Mouse (Mus musculus): ENCODE data around the gene Bcl2a1d. TPM values are rescaled to one million over a fixed set of nuclear protein-coding genes. Genes with fewer than 3 reads are reported as not detected.
"Not testable (repeated sequence)": the region's sequence is repeated elsewhere in the genome, so short reads cannot be mapped to it uniquely, and the experiment has no call there.

Gene Bcl2a1d
- total and polyA plus RNA-seq, 2 experiments from 2014 or later = 0.62 TPM; not detected in 1

GRCm38 (mm10) chr9:88709304-88709703 lies 22.4 kb downstream of the Bcl2a1d start:
- Histone ChIP-seq H3K9me3 (ENCODE audit: low read length) (no peaks in the 10 kb centered on the region), H3K36me3 (ENCODE audit: insufficient read depth) (no peaks in the 10 kb centered on the region), H3K27me3 (ENCODE audit: insufficient read depth, low read length) (no peaks in the 10 kb centered on the region), H3K4me3 (ENCODE audit: low read depth, low read length) (no peak overlapping the region), H3K4me1 (ENCODE audit: insufficient read depth) (no peaks in the 10 kb centered on the region), H3K27ac (ENCODE audit: low read depth, low read length) (no peak overlapping the region), H3K4me2 (ENCODE audit: low read depth) (no peak overlapping the region), H3K9ac (no peak overlapping the region)
- TF ChIP-seq CTCF (IDR thresholded peaks at IDR 0.05; ENCODE audit: low read depth) = no peak
- WGBS = 88% methylated on average over 6 of the region's 6 CpGs
- no peak for ATAC-seq
- no peak for DNase-seq

GRCm38 (mm10) chr9:88706700-88707099 lies 25.0 kb downstream of the Bcl2a1d start:
- Histone ChIP-seq H3K4me2 (ENCODE audit: low read depth) (no peak overlapping the region), H3K27ac (ENCODE audit: low read depth, low read length) (no peak overlapping the region), H3K9ac (no peak overlapping the region), H3K4me3 (ENCODE audit: low read depth, low read length) (no peak overlapping the region), H3K9me3 (ENCODE audit: low read length) (no peaks in the 10 kb centered on the region), H3K4me1 (ENCODE audit: insufficient read depth) (no peaks in the 10 kb centered on the region), H3K36me3 (ENCODE audit: insufficient read depth) (no peaks in the 10 kb centered on the region), H3K27me3 (ENCODE audit: insufficient read depth, low read length) (no peaks in the 10 kb centered on the region)
- WGBS = 89% methylated on average over 4 of the region's 4 CpGs
- ATAC-seq = no peak
- no peak for TF ChIP-seq CTCF (IDR thresholded peaks at IDR 0.05; ENCODE audit: low read depth)
- no peak for DNase-seq

GRCm38 (mm10) chr9:88705157-88705556 lies 26.6 kb downstream of the Bcl2a1d start:
- not testable (repeated sequence) for H3K27me3 ChIP-seq (ENCODE audit: insufficient read depth, low read length); H3K27ac ChIP-seq (ENCODE audit: low read depth, low read length); H3K4me3 ChIP-seq (ENCODE audit: low read depth, low read length); H3K4me2 ChIP-seq (ENCODE audit: low read depth); H3K9ac ChIP-seq; H3K36me3 ChIP-seq (ENCODE audit: insufficient read depth); H3K4me1 ChIP-seq (ENCODE audit: insufficient read depth); DNase-seq; H3K9me3 ChIP-seq (ENCODE audit: low read length)
- 56% methylated on average over 8 of the region's 8 CpGs for WGBS
- ATAC-seq = peak; percentile 54; the same call in 1 of the 2 replicates

GRCm38 (mm10) chr9:88698746-88699145 lies 33.0 kb downstream of the Bcl2a1d start:
- not testable (repeated sequence) for H3K36me3 ChIP-seq (ENCODE audit: insufficient read depth); H3K27me3 ChIP-seq (ENCODE audit: insufficient read depth, low read length); DNase-seq; H3K4me2 ChIP-seq (ENCODE audit: low read depth); H3K4me3 ChIP-seq (ENCODE audit: low read depth, low read length); H3K9ac ChIP-seq; H3K27ac ChIP-seq (ENCODE audit: low read depth, low read length); H3K4me1 ChIP-seq (ENCODE audit: insufficient read depth); H3K9me3 ChIP-seq (ENCODE audit: low read length)
- peak; percentile 80 for ATAC-seq
- no CpG with 5 or more reads among the region's 2 CpGs for WGBS

- not testable (repeated sequence) for H3K9ac ChIP-seq; H3K4me1 ChIP-seq (ENCODE audit: insufficient read depth); ATAC-seq; H3K36me3 ChIP-seq (ENCODE audit: insufficient read depth); H3K4me3 ChIP-seq (ENCODE audit: low read depth, low read length); DNase-seq; H3K27ac ChIP-seq (ENCODE audit: low read depth, low read length); H3K4me2 ChIP-seq (ENCODE audit: low read depth); H3K9me3 ChIP-seq (ENCODE audit: low read length); H3K27me3 ChIP-seq (ENCODE audit: insufficient read depth, low read length)
- WGBS = 87% methylated on average over 2 of the region's 2 CpGs
These were observed 40.4 kb downstream of the Bcl2a1d start for GRCm38 (mm10) chr9:88691307-88691706.

- H3K9ac ChIP-seq; H3K4me2 ChIP-seq (ENCODE audit: low read depth); H3K27ac ChIP-seq (ENCODE audit: low read depth, low read length); H3K4me1 ChIP-seq (ENCODE audit: insufficient read depth); DNase-seq; ATAC-seq; H3K4me3 ChIP-seq (ENCODE audit: low read depth, low read length); H3K36me3 ChIP-seq (ENCODE audit: insufficient read depth); H3K9me3 ChIP-seq (ENCODE audit: low read length); H3K27me3 ChIP-seq (ENCODE audit: insufficient read depth, low read length): not testable (repeated sequence)
- 86% methylated on average over 2 of the region's 3 CpGs for WGBS
These were observed 42.3 kb downstream of the Bcl2a1d start for GRCm38 (mm10) chr9:88689451-88689850.

- H3K9me3 ChIP-seq (ENCODE audit: low read length); ATAC-seq; DNase-seq; H3K4me2 ChIP-seq (ENCODE audit: low read depth); H3K36me3 ChIP-seq (ENCODE audit: insufficient read depth); H3K4me3 ChIP-seq (ENCODE audit: low read depth, low read length); H3K4me1 ChIP-seq (ENCODE audit: insufficient read depth); H3K9ac ChIP-seq; H3K27me3 ChIP-seq (ENCODE audit: insufficient read depth, low read length); H3K27ac ChIP-seq (ENCODE audit: low read depth, low read length): not testable (repeated sequence)
- WGBS = 100% methylated on average over 1 of the region's 1 CpGs
These were observed 45.0 kb downstream of the Bcl2a1d start for GRCm38 (mm10) chr9:88686719-88687118.

Other genes with a start within 250 kb of the Bcl2a1d start
- gene Syncrip, start 249.3 kb downstream of the Bcl2a1d start, total RNA-seq (2014; rRNA removed) = 138 and 149 TPM in 2 replicates
- gene Syncrip, start 249.3 kb downstream of the Bcl2a1d start, polyA plus RNA-seq (2015; fragmentation: Nextera tagmentation; extraction: Ambion mirVana) = 82.5 and 86.4 TPM in 2 replicates
- 18.6 and 25.0 TPM in 2 replicates for gene Zfp949, start 183.9 kb downstream of the Bcl2a1d start, total RNA-seq (2014; rRNA removed)
- gene Zfp949, start 183.9 kb downstream of the Bcl2a1d start, polyA plus RNA-seq (2015; fragmentation: Nextera tagmentation; extraction: Ambion mirVana) = 9.0 and 13.5 TPM in 2 replicates
- gene Trim43a, start 151.0 kb downstream of the Bcl2a1d start, total RNA-seq (2014; rRNA removed) = 0.08 TPM in 1 of 2 replicates, not detected in the other
- 0.13 TPM in 1 of 2 replicates, not detected in the other for gene Trim43a, start 151.0 kb downstream of the Bcl2a1d start, polyA plus RNA-seq (2015; fragmentation: Nextera tagmentation; extraction: Ambion mirVana)
- 11.2 and 14.8 TPM in 2 replicates for gene Mthfsl, start 11.6 kb downstream of the Bcl2a1d start, total RNA-seq (2014; rRNA removed)
- gene Mthfsl, start 11.6 kb downstream of the Bcl2a1d start, polyA plus RNA-seq (2015; fragmentation: Nextera tagmentation; extraction: Ambion mirVana) = 41.8 and 52.8 TPM in 2 replicates
- gene Trim43c, start 107.2 kb upstream of the Bcl2a1d start, total RNA-seq (2014; rRNA removed) = not detected in 2 replicates
- not detected in 2 replicates for gene Trim43c, start 107.2 kb upstream of the Bcl2a1d start, polyA plus RNA-seq (2015; fragmentation: Nextera tagmentation; extraction: Ambion mirVana)
- not detected in 2 replicates for gene Bcl2a1a, start 225.0 kb upstream of the Bcl2a1d start, total RNA-seq (2014; rRNA removed)
- gene Bcl2a1a, start 225.0 kb upstream of the Bcl2a1d start, polyA plus RNA-seq (2015; fragmentation: Nextera tagmentation; extraction: Ambion mirVana) = not detected in 2 replicates